Mouse (Mus musculus): ENCODE data around the gene Tiam1.

GRCm38 (mm10) chr16:90150820-90151219, 7.3 kb upstream of the Tiam1 start:
- TF ChIP-seq CTCF (IDR thresholded peaks at IDR 0.05; ENCODE audit: extremely low read depth, insufficient read length, insufficient replicate concordance, low read depth, low read length) = no peak
- no peak for TF ChIP-seq POLR2A (IDR thresholded peaks at IDR 0.05; ENCODE audit: low read depth, low read length)

Data from small intestine, adult 2 months (tissue).